Mouse (Mus musculus) liver, adult 2 months (tissue): Measurements from ENCODE around the gene Smarcc1.

ENCODE experiments used
- CTCF ChIP-seq: fragments of 200-500 bp; IDR thresholded peaks from 2 replicates; pipeline ENCODE4 v1.5.1; 2011; ENCODE audit warnings: low read depth, low read length, control low read depth
- POLR2A ChIP-seq: fragments of 200-500 bp; IDR thresholded peaks from 2 replicates; pipeline ENCODE4 v1.6.1; 2011; ENCODE audit warnings: low read length, control low read depth; ENCODE audit not compliant: insufficient read depth; ENCODE audit errors: extremely low read depth

DNA sequence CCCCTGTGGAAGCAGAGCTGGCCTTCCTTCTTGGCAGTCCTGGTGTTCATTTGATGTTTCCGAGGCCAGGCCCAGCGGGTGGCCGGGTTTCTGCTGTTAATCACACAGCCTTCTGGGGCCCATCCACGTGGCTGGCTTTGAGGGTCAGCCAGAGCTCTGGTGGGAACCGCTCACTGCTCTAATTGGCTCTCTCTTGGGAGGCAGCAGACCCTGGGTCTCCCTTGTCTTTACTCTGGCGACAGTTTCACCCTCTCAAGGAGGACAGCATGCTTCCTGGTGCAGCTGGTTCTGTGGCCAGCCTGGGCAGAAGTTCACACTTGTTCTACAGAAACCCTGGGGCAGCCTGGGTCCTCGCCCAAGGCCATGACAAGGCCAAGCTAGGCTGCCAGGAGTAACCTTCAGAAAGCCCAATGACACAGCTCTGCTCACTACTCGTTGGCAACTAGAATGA lies 159.9 kb downstream of the Smarcc1 start:
- TF ChIP-seq CTCF (no peak), POLR2A (no peak)
